Mouse (Mus musculus): ENCODE results near the gene Akr1b10. TPM values are rescaled to one million over a fixed set of nuclear protein-coding genes. Genes with fewer than 3 reads are reported as not detected.
"Not testable (repeated sequence)": the region's sequence is repeated elsewhere in the genome, so short reads cannot be mapped to it uniquely, and the experiment has no call there.

The Akr1b10 gene
- polyA plus RNA-seq, 1 experiment from 2014 or later = 10.4 TPM

- no peaks in the 10 kb centered on the region for H3K36me3 ChIP-seq (replicated peaks; ENCODE audit: control insufficient read depth, insufficient read depth)
- H3K4me3 ChIP-seq (replicated peaks; ENCODE audit: low read length) = no peak overlapping the region
- no peak for ATAC-seq (ENCODE audit: low FRiP score)
- H3K27me3 ChIP-seq (ENCODE audit: control insufficient read depth, insufficient read depth, low read length) = no peaks in the 10 kb centered on the region
- H3K4me1 ChIP-seq (replicated peaks; ENCODE audit: control insufficient read depth, insufficient read depth, low read length) = no peaks in the 10 kb centered on the region
- no peak for DNase-seq (ENCODE audit: low spot score)
- no peak overlapping the region for H3K27ac ChIP-seq
- no peak overlapping the region for H3K9ac ChIP-seq
- H3K9me3 ChIP-seq (ENCODE audit: control insufficient read depth, low read length) = no peaks in the 10 kb centered on the region
- no peak overlapping the region for H3K4me2 ChIP-seq (replicated peaks)
- 87% methylated on average over 6 of the region's 6 CpGs for WGBS
Measured at GRCm38 (mm10) chr6:34398431-34398830, 14.4 kb downstream of the Akr1b10 start.

GRCm38 (mm10) chr6:34399606-34400220, 15.7 kb downstream of the Akr1b10 start:
- no peak overlapping the region for H3K4me3 ChIP-seq (replicated peaks; ENCODE audit: low read length)
- 86% methylated on average over 13 of the region's 13 CpGs for WGBS
- no peak overlapping the region for H3K4me2 ChIP-seq (replicated peaks)
- ATAC-seq (ENCODE audit: low FRiP score) (no peak), DNase-seq (ENCODE audit: low spot score) (no peak)
- H3K27me3 ChIP-seq (ENCODE audit: control insufficient read depth, insufficient read depth, low read length) = no peaks in the 10 kb centered on the region
- no peaks in the 10 kb centered on the region for H3K4me1 ChIP-seq (replicated peaks; ENCODE audit: control insufficient read depth, insufficient read depth, low read length)
- H3K27ac ChIP-seq = no peak overlapping the region
- H3K9me3 ChIP-seq (ENCODE audit: control insufficient read depth, low read length) = no peaks in the 10 kb centered on the region
- no peak overlapping the region for H3K9ac ChIP-seq
- no peaks in the 10 kb centered on the region for H3K36me3 ChIP-seq (replicated peaks; ENCODE audit: control insufficient read depth, insufficient read depth)

GRCm38 (mm10) chr6:34400696-34401095, 16.7 kb downstream of the Akr1b10 start:
- no peaks in the 10 kb centered on the region for H3K27me3 ChIP-seq (ENCODE audit: control insufficient read depth, insufficient read depth, low read length)
- H3K4me3 ChIP-seq (replicated peaks; ENCODE audit: low read length) = no peak overlapping the region
- H3K27ac ChIP-seq = no peak overlapping the region
- H3K4me1 ChIP-seq (replicated peaks; ENCODE audit: control insufficient read depth, insufficient read depth, low read length) = no peaks in the 10 kb centered on the region
- 94% methylated on average over 2 of the region's 2 CpGs for WGBS
- ATAC-seq (ENCODE audit: low FRiP score) (no peak), DNase-seq (ENCODE audit: low spot score) (no peak)
- H3K36me3 ChIP-seq (replicated peaks; ENCODE audit: control insufficient read depth, insufficient read depth) = no peaks in the 10 kb centered on the region
- no peak overlapping the region for H3K9ac ChIP-seq
- no peak overlapping the region for H3K4me2 ChIP-seq (replicated peaks)
- no peaks in the 10 kb centered on the region for H3K9me3 ChIP-seq (ENCODE audit: control insufficient read depth, low read length)

- Histone ChIP-seq H3K4me1 (replicated peaks; ENCODE audit: control insufficient read depth, insufficient read depth, low read length) (no peaks in the 10 kb centered on the region), H3K4me2 (replicated peaks) (no peak overlapping the region), H3K9me3 (ENCODE audit: control insufficient read depth, low read length) (peaks cover 7% of the 10 kb centered on the region; the same call in 1 of the 2 replicates), H3K36me3 (replicated peaks; ENCODE audit: control insufficient read depth, insufficient read depth) (no peaks in the 10 kb centered on the region), H3K4me3 (replicated peaks; ENCODE audit: low read length) (no peak overlapping the region), H3K27me3 (ENCODE audit: control insufficient read depth, insufficient read depth, low read length) (no peaks in the 10 kb centered on the region), H3K9ac (no peak overlapping the region), H3K27ac (no peak overlapping the region)
- 96% methylated on average over 4 of the region's 4 CpGs for WGBS
- ATAC-seq (ENCODE audit: low FRiP score) = no peak
- no peak for DNase-seq (ENCODE audit: low spot score)
Measured at GRCm38 (mm10) chr6:34406746-34407145, 22.7 kb downstream of the Akr1b10 start.

- Histone ChIP-seq H3K9me3 (ENCODE audit: control insufficient read depth, low read length) (peaks cover 7% of the 10 kb centered on the region; the same call in 1 of the 2 replicates), H3K9ac (no peak overlapping the region), H3K4me2 (replicated peaks) (no peak overlapping the region), H3K4me1 (replicated peaks; ENCODE audit: control insufficient read depth, insufficient read depth, low read length) (no peaks in the 10 kb centered on the region), H3K4me3 (replicated peaks; ENCODE audit: low read length) (no peak overlapping the region), H3K36me3 (replicated peaks; ENCODE audit: control insufficient read depth, insufficient read depth) (no peaks in the 10 kb centered on the region), H3K27me3 (ENCODE audit: control insufficient read depth, insufficient read depth, low read length) (no peaks in the 10 kb centered on the region), H3K27ac (no peak overlapping the region)
- 78% methylated on average over 10 of the region's 10 CpGs for WGBS
- DNase-seq (ENCODE audit: low spot score) (no peak), ATAC-seq (ENCODE audit: low FRiP score) (no peak)
Measured at GRCm38 (mm10) chr6:34407403-34407802, 23.4 kb downstream of the Akr1b10 start.

- no peaks in the 10 kb centered on the region for H3K27me3 ChIP-seq (ENCODE audit: control insufficient read depth, insufficient read depth, low read length)
- no peaks in the 10 kb centered on the region for H3K4me1 ChIP-seq (replicated peaks; ENCODE audit: control insufficient read depth, insufficient read depth, low read length)
- peaks cover 3% of the 10 kb centered on the region; the same call in 1 of the 2 replicates for H3K9me3 ChIP-seq (ENCODE audit: control insufficient read depth, low read length)
- no peak within 1 kb of the TSS for H3K4me3 ChIP-seq (replicated peaks; ENCODE audit: low read length)
- no peak within 1 kb of the TSS for H3K27ac ChIP-seq
- WGBS = 80% methylated on average over 6 of the region's 6 CpGs
- H3K4me2 ChIP-seq (replicated peaks) = no peak within 1 kb of the TSS
- H3K9ac ChIP-seq = no peak within 1 kb of the TSS
- DNase-seq (ENCODE audit: low spot score) = no peak
- H3K36me3 ChIP-seq (replicated peaks; ENCODE audit: control insufficient read depth, insufficient read depth) = no peaks in the 10 kb centered on the region
- ATAC-seq (ENCODE audit: low FRiP score) = no peak
Measured at GRCm38 (mm10) chr6:34412023-34412422, 28.0 kb downstream of the Akr1b10 start, which contains the start of gene Akr1b7. Gene Akr1b7 (plus strand): TSS chr6:34412334.

- H3K4me1 ChIP-seq (replicated peaks; ENCODE audit: control insufficient read depth, insufficient read depth, low read length) = no peaks in the 10 kb centered on the region
- no peak overlapping the region for H3K27ac ChIP-seq
- no peaks in the 10 kb centered on the region for H3K27me3 ChIP-seq (ENCODE audit: control insufficient read depth, insufficient read depth, low read length)
- H3K36me3 ChIP-seq (replicated peaks; ENCODE audit: control insufficient read depth, insufficient read depth) = no peaks in the 10 kb centered on the region
- DNase-seq (ENCODE audit: low spot score) (no peak), ATAC-seq (ENCODE audit: low FRiP score) (no peak)
- H3K4me2 ChIP-seq (replicated peaks) = no peak overlapping the region
- 88% methylated on average over 1 of the region's 1 CpGs for WGBS
- no peak overlapping the region for H3K9ac ChIP-seq
- peaks cover 3% of the 10 kb centered on the region; the same call in 1 of the 2 replicates for H3K9me3 ChIP-seq (ENCODE audit: control insufficient read depth, low read length)
- no peak overlapping the region for H3K4me3 ChIP-seq (replicated peaks; ENCODE audit: low read length)
Measured at GRCm38 (mm10) chr6:34412688-34413087, 28.7 kb downstream of the Akr1b10 start.

- not testable (repeated sequence) for H3K4me3 ChIP-seq (replicated peaks; ENCODE audit: low read length); H3K27me3 ChIP-seq (ENCODE audit: control insufficient read depth, insufficient read depth, low read length); H3K9me3 ChIP-seq (ENCODE audit: control insufficient read depth, low read length); ATAC-seq (ENCODE audit: low FRiP score); H3K4me2 ChIP-seq (replicated peaks); H3K27ac ChIP-seq; H3K36me3 ChIP-seq (replicated peaks; ENCODE audit: control insufficient read depth, insufficient read depth); DNase-seq (ENCODE audit: low spot score); H3K4me1 ChIP-seq (replicated peaks; ENCODE audit: control insufficient read depth, insufficient read depth, low read length); H3K9ac ChIP-seq
- whole genome bisulfite sequencing = 76% methylated on average over 1 of the region's 1 CpGs
Measured at GRCm38 (mm10) chr6:34413386-34413785, 29.4 kb downstream of the Akr1b10 start.

- no peak overlapping the region for H3K27ac ChIP-seq
- H3K4me3 ChIP-seq (replicated peaks; ENCODE audit: low read length) = no peak overlapping the region
- ATAC-seq (ENCODE audit: low FRiP score) = no peak
- no peaks in the 10 kb centered on the region for H3K4me1 ChIP-seq (replicated peaks; ENCODE audit: control insufficient read depth, insufficient read depth, low read length)
- no peaks in the 10 kb centered on the region for H3K27me3 ChIP-seq (ENCODE audit: control insufficient read depth, insufficient read depth, low read length)
- H3K9ac ChIP-seq = no peak overlapping the region
- 95% methylated on average over 2 of the region's 2 CpGs for WGBS
- H3K4me2 ChIP-seq (replicated peaks) = no peak overlapping the region
- H3K36me3 ChIP-seq (replicated peaks; ENCODE audit: control insufficient read depth, insufficient read depth) = no peaks in the 10 kb centered on the region
- H3K9me3 ChIP-seq (ENCODE audit: control insufficient read depth, low read length) = no peaks in the 10 kb centered on the region
- no peak for DNase-seq (ENCODE audit: low spot score)
Measured at GRCm38 (mm10) chr6:34416521-34416920, 32.5 kb downstream of the Akr1b10 start.

GRCm38 (mm10) chr6:34419071-34419470, 35.1 kb downstream of the Akr1b10 start:
- Histone ChIP-seq H3K9ac (no peak overlapping the region), H3K9me3 (ENCODE audit: control insufficient read depth, low read length) (no peaks in the 10 kb centered on the region), H3K27ac (no peak overlapping the region), H3K27me3 (ENCODE audit: control insufficient read depth, insufficient read depth, low read length) (no peaks in the 10 kb centered on the region), H3K4me2 (replicated peaks) (no peak overlapping the region), H3K36me3 (replicated peaks; ENCODE audit: control insufficient read depth, insufficient read depth) (no peaks in the 10 kb centered on the region), H3K4me3 (replicated peaks; ENCODE audit: low read length) (no peak overlapping the region), H3K4me1 (replicated peaks; ENCODE audit: control insufficient read depth, insufficient read depth, low read length) (no peaks in the 10 kb centered on the region)
- ATAC-seq (ENCODE audit: low FRiP score) (no peak), DNase-seq (ENCODE audit: low spot score) (no peak)

Measured in hindbrain, embryonic 14.5 days (tissue).